Mouse (Mus musculus): ENCODE results near the gene Wasf3.
"Not testable (repeated sequence)": the region's sequence is repeated elsewhere in the genome, so short reads cannot be mapped to it uniquely, and the experiment has no call there.

Gene Wasf3

GRCm38 (mm10) chr5:146384935-146385591 lies at the start of gene Wasf3:
TSS of gene Wasf3 (plus strand) at chr5:146384985.
- peak; percentile 62 for DNase-seq

DNA sequence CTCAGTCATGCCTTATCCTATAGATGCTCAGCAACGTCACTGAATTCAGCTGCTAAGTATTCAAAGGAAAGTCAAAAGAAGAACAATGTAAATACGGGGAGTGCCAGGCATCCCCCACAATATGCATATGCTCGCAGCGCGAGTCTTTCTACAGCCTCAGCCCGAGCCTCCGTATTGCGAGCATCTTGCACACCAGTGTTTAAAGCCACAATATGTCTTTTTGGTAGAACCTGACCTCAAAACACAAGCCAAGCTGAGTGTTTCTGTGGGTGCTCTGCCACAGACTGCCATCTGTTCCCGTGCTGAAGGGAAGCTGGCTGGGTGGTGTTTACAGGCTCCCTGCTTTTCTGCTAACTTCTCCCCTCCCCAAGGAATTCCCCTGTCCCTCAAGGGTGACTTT lies 46.7 kb upstream of the Wasf3 start:
- no peak for DNase-seq

DNA sequence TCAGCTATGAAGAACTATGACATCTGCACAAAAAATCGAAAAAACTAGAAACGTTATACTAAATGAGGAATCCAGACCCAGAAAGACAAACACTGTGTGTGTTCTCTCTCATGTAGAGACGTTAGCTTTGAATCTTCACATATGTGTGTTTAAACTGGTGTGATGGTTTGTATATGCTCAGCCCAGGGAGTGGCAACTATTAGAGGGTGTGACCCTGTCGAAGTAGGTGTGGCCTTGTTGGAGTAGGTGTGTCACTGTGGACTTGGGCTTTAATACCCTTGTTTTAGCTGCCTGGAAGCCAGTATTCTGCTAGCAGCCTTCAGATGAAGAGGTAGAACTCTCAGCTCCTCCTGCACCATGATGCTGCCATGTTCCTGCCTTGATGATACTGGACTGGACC lies 44.7 kb upstream of the Wasf3 start:
- no peak for DNase-seq

GRCm38 (mm10) chr5:146344911-146345686 lies 39.7 kb upstream of the Wasf3 start:
- no peak for DNase-seq

GRCm38 (mm10) chr5:146347081-146347480 lies 37.7 kb upstream of the Wasf3 start:
- DNase-seq, result no peak

DNA sequence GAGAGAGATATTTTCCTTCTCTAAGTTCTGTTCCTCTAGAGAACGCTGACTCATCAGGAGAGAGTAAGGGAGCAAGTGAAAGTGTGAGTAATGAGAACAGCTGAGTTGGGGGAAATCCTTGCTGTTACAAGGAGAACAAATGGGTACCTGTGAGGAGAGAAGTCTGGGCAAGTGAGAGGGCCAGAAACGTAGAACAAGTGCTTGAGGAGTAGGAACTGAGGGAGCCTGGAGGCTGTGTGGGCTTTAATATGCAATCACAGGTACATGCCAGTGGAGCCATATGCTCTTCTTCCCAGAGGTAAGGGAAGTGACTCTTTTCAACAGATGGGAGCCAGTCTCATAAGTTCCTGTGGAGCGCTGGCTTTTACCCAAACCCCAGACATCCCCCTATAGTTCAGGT lies 35.6 kb upstream of the Wasf3 start:
- no peak for DNase-seq

DNA sequence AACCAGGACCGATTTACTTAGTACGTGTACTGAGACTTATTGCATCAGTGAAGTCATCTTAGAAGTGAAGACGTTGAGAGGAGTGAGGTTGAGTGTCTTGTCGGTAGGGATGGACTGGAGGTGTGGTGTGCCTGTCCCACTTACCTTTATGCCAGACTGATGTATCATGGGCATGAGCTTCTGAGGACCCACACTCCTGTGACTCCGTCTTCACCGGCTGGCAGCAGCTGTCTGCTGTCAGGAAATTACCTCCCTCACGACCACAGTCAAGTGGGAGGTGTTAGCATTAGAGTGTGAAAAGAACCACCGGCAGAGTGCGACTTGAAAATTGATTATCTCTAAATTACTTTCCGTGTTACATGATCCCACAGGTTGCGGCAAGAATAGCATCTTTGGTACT lies 34.0 kb upstream of the Wasf3 start:
- no peak for DNase-seq

- DNase-seq, result no peak
Observed at GRCm38 (mm10) chr5:146352006-146352405, 32.8 kb upstream of the Wasf3 start.

DNA sequence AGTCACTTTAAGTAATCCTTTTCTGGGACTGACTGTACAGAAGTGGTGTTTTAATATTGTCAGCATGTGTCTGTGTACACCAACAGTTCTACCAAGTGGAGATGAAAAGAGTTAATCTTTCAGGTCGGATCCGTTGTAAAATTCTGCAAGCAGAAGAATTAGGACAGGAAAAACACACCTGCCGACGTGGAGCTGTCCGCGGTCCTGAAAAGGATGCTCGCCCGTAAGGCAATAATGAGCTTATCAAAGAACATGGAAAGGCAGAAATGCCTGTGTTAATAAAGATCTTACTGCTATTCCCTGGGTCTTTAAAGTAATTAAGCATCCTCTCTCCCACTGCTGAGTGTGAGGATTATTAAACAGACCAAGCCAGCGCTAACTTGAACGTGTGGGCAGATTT lies 24.4 kb upstream of the Wasf3 start:
- no peak for DNase-seq

DNA sequence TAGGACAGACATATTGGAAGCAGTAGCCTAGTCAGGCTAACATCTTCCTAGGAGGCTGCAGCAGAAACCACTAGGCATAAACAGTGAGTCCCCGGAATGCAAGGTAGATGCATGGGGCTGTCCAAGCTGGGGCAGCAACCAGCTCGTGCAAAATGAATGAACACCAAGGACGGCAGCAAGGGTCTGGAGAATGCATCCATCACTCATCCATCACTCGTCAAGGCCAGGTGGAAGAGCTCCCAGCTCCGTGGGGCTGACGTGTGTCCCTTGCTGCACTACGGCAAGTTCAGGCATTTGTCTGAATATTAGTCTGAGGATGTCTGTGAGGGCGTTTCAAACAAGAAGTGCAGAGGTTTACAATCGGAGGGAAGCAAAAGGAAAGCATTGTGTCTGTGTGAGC lies 22.1 kb upstream of the Wasf3 start:
- no peak for DNase-seq

GRCm38 (mm10) chr5:146368356-146368755 lies 16.4 kb upstream of the Wasf3 start:
- no peak for DNase-seq

DNA sequence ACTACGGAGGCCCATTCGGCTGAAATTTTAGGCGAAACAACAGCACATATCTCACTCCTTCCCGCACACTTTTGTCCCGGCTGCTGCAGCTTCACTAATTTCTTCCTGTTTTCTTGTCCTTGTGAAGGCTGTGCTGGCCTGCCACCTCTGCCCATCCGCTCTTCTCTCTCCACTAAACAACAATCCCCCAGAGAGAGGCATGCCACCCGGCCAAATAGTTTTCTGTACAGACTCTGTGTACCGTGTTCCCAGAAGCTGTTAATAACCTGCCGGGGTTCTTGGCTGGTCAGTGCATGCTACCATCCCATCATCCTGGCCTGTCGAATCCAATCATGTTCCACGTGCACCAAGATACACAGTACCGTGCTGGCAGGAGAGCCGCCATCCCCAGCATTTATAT lies 15.8 kb upstream of the Wasf3 start:
- DNase-seq, result no peak

- no peak for DNase-seq
Observed at GRCm38 (mm10) chr5:146370794-146371193, 14.0 kb upstream of the Wasf3 start.

GRCm38 (mm10) chr5:146373238-146373637 lies 11.5 kb upstream of the Wasf3 start:
- DNase-seq, result no peak

GRCm38 (mm10) chr5:146376601-146377000 lies 8.2 kb upstream of the Wasf3 start:
- no peak for DNase-seq

GRCm38 (mm10) chr5:146380041-146380440 lies 4.7 kb upstream of the Wasf3 start:
- no peak for DNase-seq

- DNase-seq, result no peak
Observed at GRCm38 (mm10) chr5:146382268-146382667, 2.5 kb upstream of the Wasf3 start.

GRCm38 (mm10) chr5:146383401-146383800 lies 1.4 kb upstream of the Wasf3 start:
- DNase-seq, result no peak

GRCm38 (mm10) chr5:146385989-146386388 lies 1.2 kb downstream of the Wasf3 start:
- no peak for DNase-seq

- no peak for DNase-seq
Observed at GRCm38 (mm10) chr5:146386906-146387305, 2.1 kb downstream of the Wasf3 start.

DNA sequence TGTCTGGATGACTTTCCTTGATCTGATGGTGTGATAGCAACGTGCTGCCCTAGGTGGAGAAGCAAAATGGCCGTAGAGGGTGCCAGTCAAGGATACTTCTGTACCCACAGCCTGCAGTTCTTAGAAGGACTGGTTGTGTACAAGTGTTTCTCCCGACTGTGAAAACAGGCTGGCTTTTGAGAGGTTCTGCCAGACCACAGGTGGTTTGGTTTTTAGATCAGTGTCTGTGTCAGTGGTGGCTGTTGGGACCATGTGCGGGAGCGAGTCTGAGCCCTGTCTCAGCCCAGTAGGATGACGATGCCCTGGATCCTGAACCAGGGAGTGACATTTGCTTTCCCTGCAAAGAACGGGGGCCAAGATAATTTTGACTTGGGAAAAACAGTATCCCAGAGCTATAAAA lies 9.8 kb downstream of the Wasf3 start:
- DNase-seq, result no peak

DNA sequence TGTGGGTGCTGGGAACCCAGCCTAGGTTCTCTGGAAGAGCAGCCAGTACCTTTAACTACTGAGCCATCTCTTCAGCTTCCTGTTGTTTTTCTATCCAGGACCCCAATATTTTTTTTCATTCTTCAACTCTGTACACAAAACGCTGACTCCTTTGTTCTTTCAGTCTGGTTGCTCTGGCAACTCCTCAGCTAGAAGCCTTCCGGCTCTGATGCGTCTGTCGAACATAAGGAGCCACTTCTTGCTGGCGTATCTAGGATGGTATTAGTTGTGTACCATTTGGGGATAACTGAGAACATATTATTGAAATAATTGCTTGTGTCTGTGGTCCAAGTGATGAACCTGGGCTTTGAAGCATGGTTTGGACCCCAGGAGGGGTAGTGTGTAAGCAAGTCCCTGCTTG lies 12.5 kb downstream of the Wasf3 start:
- DNase-seq, result no peak

GRCm38 (mm10) chr5:146398386-146399115 lies 13.8 kb downstream of the Wasf3 start:
- no peak for DNase-seq

DNA sequence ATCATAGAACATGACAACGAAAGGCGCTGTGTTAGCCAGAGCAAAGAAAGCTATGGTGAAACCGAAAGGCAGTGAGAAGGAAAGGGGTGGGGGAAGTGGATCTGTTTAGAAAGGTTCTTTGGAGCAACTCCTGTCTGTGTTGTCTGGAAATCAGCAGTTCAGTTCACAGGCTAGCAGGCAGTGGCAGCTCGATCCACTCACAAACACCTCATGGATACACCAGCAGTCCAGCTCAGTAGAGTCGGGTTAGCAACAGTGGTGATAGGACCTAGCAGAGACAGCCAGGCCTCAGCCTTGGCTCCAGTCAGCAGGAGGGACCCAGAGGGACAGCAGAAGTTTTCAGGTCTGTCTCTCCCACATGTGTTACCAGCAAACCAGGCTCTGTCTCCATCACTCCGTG lies 16.2 kb downstream of the Wasf3 start:
- DNase-seq, result not testable (repeated sequence)

Measured in kidney, adult 11 months (tissue).